Mouse (Mus musculus) gastrocnemius, adult 8-10 months (tissue): ENCODE measurements around the gene Hrk. TPM values are rescaled to one million over a fixed set of nuclear protein-coding genes. Genes with fewer than 3 reads are reported as not detected.
A peak's percentile ranks its signal among the peaks of the same experiment; 100 is the strongest.

ENCODE experiments used
- DNase-seq, 2 experiments: peaks; one replicate each; pipeline ENCODE4 v3.0.0; 2022; ENCODE audit warnings: low spot score in 2 of 2
- total RNA-seq, 4 experiments: library from RNA; stranded (reverse); gene quantifications; 2 replicates each; pipeline ENCODE4 v1.2.4; 2022

The Hrk gene
- under 1 TPM in 3 of 4 experiments, not detected in 1; 0.05 to 0.16 (median 0.11) TPM for total RNA-seq

- peak; percentile 44 to 69 for DNase-seq
Measured at GRCm38 (mm10) chr5:118164581-118164980, at the start of gene Hrk. Gene Hrk (plus strand): TSS chr5:118164648.

- DNase-seq = no peak
Measured at GRCm38 (mm10) chr5:118118351-118118750, 46.1 kb upstream of the Hrk start.

- DNase-seq = no peak
Measured at GRCm38 (mm10) chr5:118118922-118119321, 45.5 kb upstream of the Hrk start.

GRCm38 (mm10) chr5:118120670-118121069 lies 43.8 kb upstream of the Hrk start:
- no peak for DNase-seq

- no peak for DNase-seq
Measured at GRCm38 (mm10) chr5:118121928-118122327, 42.5 kb upstream of the Hrk start.

DNA sequence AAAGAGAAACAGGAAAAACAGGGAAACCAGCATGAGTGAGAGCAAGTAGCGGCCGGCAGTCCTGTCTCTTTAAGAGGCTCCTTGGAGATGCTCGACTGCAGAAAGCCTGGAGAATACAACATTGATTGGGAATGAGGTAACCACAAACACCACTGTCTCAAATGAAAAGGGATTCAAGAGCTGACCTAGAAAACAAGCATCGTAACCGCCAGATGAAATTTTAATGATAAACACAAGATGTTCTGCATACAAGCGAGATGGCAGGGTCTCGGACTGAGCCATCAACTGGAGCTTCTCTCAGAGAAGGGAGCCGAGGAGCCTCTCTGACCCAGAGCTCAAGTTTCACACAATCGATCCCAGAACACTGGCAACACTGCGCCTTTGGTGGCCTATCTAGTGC lies 41.4 kb upstream of the Hrk start:
- DNase-seq = no peak

- DNase-seq = no peak
Measured at GRCm38 (mm10) chr5:118126671-118127070, 37.8 kb upstream of the Hrk start.

GRCm38 (mm10) chr5:118128208-118128607 lies 36.2 kb upstream of the Hrk start:
- no peak for DNase-seq

DNA sequence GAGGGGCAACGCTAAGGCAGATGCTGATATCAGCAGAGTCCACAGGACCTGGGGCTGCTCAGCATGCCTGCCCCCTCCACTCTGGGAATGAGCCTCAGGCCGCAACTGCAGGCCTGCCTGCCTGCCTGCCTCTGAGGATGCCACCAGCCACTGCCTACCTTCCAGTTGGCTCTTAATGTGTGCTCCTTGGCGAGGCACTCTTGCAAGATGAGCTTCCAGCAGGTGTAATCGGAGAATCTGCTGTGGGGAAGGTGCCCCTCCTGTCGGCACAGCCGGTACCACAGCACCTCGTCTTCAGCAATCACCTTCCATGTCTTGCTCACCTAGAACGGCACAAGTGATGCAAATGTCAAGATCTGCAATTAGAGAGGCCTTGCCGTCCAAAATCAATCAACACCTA lies 35.8 kb upstream of the Hrk start:
- DNase-seq = peak; percentile 24 to 53

- no peak for DNase-seq
Measured at GRCm38 (mm10) chr5:118136391-118136790, 28.1 kb upstream of the Hrk start.

DNA sequence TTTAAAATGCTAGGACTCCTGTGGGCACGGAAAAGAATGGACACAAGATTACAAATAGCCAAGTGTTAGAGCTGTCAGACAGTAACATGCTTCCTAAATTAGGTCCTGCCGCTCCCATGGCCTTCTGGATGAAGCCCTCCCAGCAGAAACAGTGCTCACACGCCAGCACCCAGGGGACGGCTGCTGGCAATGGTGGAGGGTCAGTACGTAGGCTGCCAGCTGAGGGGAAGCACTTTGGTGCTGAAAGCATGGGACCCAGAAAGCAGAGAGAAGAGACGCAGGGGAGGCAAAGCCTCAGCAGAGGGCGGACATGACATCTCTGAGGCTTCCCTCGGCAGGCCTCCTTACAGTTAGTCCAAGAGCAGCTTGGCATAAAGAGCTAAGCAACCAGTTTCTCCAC lies 24.8 kb upstream of the Hrk start:
- DNase-seq = no peak

- no peak for DNase-seq
Measured at GRCm38 (mm10) chr5:118142471-118142870, 22.0 kb upstream of the Hrk start.

DNA sequence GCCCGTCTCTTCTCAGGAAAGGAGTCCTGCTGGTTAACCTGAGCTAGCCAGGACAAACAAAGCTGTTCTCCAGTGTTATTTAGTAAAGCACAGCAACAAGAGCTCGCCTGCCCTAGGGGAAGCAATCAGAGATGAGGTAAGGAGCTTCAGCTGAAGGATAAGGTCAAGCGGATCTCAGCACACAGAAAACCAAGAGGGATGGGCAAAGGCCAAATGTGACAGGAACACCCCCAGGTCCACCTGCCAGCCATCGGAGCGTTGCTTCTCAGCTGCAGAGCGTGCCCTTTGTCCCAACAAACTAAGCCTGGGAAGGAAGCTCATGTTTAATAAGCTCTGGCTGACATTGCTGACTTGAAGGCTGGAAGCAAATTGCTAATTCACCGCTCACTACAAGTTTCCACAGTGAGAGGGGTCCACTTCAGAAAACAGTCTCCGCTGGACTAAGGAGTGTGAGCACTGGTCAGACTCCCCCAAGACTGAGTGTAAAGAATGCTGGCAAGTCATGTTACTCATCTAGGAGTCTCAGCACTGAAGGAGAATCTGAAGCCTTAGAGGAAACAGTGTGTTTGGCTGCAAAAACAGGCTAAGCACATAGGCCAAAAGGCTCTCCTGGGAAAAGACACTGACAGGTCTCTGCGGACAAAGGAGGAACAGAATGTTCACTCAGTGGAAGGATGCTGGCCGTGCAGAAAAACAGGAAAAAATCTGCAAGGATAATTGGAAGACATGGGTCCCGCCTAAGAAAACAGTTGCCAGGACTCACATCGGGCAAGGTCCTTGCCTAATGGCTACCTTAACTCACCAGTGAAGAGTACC lies 21.0 kb upstream of the Hrk start:
- DNase-seq = peak; percentile 60 to 61

GRCm38 (mm10) chr5:118144327-118144726 lies 20.1 kb upstream of the Hrk start:
- DNase-seq = no peak

- no peak for DNase-seq
Measured at GRCm38 (mm10) chr5:118144770-118145169, 19.7 kb upstream of the Hrk start.

GRCm38 (mm10) chr5:118145458-118145857 lies 19.0 kb upstream of the Hrk start:
- no peak for DNase-seq

- DNase-seq = no peak
Measured at GRCm38 (mm10) chr5:118145999-118146679, 18.3 kb upstream of the Hrk start.

GRCm38 (mm10) chr5:118147264-118147663 lies 17.2 kb upstream of the Hrk start:
- no peak for DNase-seq

DNA sequence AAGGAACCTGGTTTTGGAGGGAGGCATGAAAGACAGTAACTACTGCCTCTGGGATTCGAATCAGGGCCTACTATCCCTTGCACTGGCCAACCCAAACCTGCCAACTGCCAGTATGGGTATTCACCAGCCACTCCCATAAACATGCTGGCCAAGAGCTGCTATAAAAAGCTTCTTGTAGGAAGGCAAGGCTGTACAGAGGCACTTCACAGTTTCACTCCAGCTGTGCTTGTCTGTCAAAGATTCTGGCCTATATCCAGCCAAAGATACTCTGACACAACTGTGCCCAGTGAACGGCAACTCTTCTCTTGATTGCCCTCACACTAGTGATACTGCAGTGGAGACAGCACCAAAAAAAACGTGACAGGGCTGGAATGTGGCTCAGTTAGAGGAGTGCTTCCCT lies 14.7 kb upstream of the Hrk start:
- DNase-seq = peak; percentile 81 to 84

- peak; percentile 72 to 82 for DNase-seq
Measured at GRCm38 (mm10) chr5:118154839-118155564, 9.4 kb upstream of the Hrk start, which contains the start of gene Fbxw8. Gene Fbxw8 (minus strand): TSS chr5:118155464.

- no peak for DNase-seq
Measured at GRCm38 (mm10) chr5:118155565-118155947, 8.9 kb upstream of the Hrk start.

GRCm38 (mm10) chr5:118156976-118157375 lies 7.5 kb upstream of the Hrk start:
- DNase-seq = no peak
